Mouse (Mus musculus): ENCODE data around the gene Fbxo21.

Gene Fbxo21

DNA sequence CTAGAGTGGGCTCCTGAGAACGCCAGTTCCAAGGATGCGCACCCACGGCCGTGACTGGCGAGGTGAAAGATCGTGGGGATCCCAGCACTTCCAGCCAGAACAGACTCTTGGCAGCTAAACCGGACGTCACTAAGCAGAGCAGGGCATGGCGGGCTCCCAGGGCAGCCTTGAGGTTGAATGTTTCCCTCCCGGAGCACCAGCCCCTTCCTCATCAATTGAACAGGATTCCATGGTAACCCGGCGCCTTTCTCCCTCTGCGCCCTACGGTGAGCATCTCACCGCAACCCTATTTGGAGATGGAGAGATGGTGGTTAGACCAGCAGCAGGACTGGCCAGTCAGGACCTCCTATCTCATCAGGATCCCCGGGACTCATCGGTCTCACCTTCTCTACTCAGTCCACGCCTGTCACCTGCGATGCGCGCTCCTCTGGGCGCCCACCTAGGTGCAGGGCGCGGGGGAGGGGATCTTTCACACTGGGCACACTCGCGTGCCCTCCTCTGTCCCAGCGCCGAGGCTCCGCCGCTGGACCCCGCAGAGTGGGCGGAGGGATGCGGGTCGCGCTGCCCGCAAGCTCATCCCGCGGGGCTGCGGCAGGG lies 50.7 kb downstream of the Fbxo21 start:
- DNase-seq: no peak

DNA sequence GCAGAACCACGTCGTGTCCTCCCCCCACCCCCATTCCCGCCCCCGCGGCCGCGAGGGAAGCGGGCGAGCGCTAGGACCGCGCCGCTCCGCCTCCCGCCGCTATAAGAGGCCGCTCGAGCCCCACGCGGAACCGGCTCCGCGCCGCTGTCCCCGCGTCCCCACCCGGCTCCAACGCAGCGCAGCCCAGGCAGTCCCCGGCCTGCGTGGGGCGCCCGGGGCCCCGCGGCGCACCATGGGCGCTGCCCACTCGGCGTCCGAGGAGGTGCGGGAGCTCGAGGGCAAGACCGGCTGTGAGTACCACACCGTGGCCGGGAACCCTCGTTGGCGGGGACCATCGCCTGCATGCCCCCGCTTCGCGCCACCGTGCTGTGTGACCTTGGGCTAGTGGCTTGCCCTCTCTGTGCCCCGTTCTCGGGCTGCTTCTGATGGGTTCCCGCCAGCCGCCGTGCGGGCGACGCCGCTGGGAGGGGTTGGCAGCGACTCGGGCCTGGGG lies 51.2 kb downstream of the Fbxo21 start, which contains the start of gene Tesc:
TSS of gene Tesc (plus strand) at position 46 of the 493 bp plus-strand sequence.
- no peak for DNase-seq

DNA sequence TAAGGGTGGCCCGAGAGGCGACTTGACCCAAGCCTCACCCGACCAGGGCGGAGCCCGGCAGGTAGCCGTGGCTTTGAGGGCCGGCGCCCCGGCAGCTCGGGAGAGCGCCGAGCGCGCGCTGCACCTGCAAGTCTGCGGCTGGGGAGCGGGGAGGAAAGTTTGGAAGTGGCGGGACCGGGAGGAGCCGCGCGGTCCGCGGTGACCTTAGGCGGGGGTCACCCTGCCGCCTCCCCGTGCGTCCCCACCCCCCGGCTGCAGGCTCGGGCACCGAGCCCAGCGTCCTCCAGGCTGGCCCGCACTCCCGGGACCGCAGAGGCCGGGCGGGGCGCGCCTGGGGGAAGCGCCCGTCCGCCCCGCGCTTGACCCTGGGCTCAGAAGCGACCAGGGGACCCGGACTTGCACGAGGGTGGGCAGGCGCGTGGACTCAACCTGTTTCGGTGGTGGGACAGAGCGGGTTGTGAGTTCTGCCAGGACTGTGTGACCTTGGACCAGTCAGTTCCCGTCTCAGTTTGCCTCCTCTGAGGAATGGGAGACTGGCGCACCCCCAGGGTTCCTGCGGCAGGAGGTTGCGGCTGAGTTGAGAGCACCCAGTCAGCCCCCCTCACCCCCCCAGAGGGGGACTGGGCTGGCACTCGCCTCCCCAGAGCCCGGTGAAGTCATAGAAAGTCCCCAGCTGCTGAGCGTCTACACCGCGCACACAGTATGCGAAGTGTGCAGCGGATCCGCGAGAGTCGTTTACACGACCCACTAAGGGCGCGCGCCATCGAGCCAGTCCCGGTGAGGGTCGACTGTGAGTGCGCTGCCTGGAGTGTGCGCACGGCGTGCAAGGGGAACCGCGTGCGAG lies 51.9 kb downstream of the Fbxo21 start:
- DNase-seq: peak; percentile 46

DNA sequence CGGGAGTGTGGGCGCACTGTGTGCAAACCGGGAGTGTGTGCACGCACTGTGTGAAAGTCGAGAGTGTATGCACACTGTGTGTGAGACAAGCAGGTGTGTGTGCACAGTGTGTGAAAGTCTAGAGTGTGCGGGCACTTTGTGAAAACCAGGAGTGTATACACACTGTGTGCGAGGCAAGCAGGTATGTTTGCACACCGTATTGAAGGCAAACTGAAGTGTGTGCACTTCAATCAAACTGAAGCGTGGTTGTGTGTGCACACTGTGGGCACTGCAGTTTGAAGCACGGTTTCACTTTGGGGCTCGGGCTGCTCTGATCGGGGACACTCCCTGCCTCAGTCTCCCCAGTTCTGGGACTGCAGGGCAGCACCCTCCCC lies 52.5 kb downstream of the Fbxo21 start:
- no peak for DNase-seq

DNA sequence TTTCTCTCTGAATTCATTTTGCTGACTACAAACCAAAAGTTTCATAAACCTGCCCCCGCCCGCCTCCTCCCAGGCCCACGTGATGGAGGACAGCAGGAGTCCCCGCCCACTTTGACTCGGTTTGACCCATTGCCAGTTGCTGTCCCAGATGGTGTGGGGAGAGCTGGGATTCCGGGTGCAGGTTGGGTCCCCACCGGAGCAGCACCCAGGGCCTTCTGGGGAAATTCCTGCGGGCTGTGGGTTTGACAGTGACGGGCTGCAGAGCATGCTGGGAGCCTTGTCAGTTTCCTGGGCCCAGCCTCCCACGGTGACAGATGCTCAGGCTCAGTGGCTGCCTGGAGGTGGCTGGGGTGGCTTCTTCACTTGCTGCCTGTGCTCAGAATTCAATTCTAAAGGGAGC lies 52.9 kb downstream of the Fbxo21 start:
- DNase-seq: no peak

DNA sequence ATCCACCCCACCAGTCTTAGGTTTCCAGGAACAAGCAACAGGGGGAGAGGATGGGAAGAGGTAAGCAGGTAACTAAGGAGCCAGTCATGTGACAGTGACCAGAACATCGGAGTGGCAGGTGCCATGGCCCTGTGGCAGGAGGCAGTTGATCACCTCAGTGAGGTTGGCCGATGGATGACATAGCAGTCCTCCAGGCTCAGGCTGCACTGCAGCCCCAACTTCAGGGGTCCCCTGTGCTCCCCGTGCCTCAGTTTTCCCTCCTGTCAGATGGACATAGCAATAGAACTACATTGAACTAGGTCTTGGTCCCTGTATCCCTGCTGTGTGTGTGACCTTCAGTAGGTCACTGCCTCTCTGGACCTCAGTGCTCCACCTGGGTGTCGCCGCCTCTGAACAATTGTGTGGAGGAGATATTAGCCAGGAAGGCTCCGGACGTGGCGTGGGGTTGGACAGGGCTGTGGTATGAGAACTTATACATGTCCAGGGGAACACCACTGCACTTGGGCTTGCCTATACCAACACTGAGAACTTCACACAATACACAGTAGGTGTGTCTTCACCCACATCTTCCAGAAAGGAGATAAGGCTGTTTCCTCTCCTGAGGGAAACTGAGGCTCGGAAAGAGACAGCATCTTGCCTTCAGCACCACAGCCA lies 53.6 kb downstream of the Fbxo21 start:
- DNase-seq: no peak

DNA sequence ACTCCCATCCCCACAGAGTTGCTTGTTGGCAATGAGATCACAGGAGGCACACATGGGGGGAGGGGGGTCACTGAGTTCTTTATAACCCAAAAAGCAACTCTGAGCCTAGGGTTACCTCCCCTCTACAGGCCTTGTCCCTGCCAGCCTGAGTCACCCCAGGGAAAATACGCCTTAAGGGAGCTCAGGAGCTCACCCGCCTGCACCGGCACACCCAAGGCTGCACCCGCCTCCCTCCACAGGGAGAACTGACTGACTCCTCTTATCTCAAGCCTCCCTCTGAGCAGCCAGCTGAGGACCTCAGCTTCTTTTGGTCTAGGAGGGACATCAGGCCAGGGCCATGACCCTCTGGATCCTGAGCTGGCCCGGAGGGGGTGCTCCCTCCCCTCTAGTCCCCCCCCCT lies 54.5 kb downstream of the Fbxo21 start:
- no peak for DNase-seq

DNA sequence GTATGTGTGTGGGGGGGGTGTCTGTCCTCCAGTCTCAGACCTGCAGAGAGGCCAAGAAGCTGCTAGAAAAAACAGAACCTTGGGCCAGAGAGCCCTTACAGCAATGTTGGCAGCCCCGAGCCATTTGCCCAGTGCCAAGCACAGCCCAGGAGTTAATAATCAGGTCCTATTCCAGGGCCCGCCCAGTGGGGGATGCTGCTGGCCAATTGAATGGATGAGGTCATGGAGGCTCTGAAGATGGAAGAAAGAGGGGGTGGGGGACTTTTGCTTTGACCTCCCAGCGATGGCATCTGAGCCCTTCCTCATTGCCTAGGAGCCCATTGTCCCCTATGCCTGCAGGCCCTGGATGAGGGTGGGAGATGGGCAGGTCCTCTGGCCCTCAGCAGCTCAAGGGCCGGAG lies 55.0 kb downstream of the Fbxo21 start:
- DNase-seq: no peak

DNA sequence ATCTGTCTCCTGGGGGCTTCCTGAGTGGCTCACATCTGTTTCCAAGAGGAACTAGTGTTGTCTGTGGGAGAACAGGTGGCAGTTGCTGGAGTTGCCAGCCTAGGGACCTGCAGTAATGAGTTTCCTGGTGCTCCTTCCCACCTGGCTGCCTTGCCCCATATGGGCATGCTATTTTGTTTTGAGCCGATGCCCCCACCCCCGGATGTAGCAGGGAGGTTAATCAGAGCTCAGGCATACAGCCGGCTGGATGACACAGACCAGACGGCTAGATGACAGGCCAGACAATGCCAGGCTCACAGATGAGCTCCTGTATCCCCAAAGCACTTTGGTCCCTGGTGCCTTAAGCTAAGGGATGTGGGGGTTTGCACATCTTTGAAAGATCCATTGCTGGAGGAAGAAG lies 56.8 kb downstream of the Fbxo21 start:
- no peak for DNase-seq

DNA sequence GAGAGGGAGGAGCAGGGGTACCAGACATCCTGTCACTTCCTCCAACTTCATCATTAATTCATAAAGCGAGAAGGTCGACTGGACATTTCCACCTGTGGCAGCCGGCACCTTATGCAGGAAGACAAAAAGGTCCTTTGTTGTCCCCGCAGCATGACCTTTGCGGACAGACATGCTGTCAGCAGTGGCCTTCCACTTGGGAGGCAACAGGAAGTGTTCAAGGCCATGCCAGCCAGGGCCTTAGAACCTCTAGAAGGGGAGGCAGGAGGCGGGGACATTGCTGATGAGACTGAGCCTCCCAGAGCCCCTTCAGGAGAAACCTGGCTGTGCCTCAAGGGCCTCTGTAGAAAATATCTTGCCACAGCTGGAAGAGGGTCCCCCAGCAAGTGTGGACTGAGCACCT lies 57.2 kb downstream of the Fbxo21 start:
- no peak for DNase-seq

DNA sequence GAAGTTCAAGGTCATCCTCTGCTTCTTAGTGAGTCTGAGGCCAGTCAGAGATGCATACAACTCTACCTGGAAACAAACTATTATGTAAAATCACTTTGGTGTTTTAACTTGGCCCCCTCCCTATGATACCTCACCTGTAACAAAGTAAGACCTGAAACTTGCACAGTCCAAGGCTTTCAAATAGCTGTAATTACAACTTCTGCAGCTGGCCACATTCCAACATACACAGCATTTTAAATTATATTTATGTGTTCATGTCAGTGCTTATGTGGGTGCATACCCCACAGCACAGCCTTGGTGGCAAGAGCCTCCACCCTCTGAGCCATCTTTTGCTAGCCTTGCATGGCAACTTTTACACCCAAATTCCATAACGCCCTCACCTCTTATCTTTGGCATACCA lies 58.1 kb downstream of the Fbxo21 start:
- no peak for DNase-seq

DNA sequence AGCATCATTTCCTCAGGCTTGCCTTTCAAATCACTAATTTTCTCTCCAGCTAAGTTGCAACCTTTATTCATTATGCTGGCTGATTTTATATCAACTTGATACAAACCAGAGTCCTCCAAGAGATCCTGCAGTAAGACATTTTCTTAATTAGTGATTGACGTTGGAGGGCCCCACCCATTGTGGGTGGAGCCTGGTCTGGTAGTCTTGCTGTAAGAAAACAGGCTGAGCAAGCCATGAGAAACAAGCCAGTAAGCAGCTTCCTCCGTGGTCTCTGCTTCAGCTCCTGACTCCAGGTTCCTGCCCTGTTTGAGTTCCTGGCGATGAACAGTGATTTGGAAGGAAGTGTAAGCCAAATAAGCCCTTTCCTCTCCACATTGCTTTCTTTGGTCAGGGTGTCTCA lies 59.3 kb downstream of the Fbxo21 start:
- DNase-seq: no peak

DNA sequence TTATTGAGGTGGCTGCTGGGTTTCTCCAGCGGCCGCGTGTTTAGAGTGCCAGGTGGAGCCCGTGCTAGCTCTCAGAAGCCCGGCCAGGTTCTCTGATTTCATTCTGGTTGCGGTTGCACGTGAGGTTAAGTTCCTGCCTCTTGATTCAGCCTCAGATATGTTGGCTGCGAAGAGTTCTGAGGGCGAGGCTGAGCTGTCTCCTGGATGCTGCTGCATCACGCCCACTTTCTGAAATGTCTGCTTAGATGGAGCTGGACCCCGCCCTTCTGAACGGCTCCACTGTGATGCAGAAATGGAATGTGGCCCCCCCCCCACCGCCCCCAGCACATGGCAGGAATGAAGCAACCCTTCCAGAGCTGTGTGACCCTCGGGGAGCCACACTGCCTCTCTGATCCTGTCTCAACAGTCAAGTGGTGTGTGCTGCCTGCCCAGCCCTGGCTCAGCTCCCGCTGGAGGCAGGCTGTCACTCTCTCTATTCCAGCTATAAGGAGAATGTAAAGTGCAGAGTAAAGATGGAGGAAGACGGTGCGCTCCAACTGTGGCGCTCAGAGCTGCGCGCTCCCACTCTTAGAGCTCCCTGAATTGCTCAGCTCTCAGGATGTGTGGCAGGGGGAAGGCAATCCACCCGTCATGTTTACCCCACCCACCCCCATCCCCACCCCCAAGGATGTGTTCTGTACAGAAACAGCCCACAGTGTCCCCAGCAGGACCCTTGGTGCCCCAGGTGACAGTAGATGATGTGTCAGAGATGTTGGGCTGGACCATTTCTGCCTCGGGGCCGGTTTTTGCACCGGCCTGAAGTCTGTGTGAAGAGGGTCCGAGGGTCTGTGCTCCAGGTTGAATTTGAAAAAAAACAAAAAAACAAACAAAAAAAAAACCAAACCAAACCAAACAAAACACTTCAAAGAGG lies 60.6 kb downstream of the Fbxo21 start:
- no peak for DNase-seq

DNA sequence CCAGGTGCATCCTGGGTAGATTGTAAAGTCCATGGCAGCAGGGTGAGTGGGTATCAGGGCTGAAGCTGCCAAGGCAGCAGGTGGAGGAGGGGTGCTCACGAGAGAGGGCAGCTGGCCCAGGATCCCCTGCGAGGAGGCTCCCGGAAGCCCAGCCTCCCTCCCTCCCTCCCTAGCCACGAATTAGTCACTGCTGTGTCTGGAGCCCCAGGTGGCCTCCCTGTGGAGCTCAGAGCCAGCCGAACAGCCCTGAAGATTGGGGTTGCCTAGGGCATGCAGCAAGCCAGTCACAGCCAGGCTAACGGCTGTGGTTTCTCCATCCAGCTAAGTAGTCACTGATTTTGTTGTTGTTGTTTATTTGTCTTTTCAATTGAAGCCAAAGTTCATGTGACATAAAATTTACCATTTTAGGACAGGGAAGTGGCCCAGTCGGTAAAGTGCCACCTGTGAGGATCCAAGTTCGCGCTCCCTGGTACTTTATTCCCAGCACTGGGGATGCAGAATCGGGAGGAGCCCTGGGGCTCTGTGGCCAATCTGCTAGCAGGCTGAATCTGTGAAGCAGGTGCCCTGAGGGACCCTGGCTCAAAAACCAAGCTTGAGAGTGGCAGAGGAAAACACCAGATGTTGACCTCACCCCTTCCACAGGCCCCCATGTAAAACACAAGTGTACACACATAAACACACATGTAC lies 61.4 kb downstream of the Fbxo21 start:
- peak; percentile 25 for DNase-seq

DNA sequence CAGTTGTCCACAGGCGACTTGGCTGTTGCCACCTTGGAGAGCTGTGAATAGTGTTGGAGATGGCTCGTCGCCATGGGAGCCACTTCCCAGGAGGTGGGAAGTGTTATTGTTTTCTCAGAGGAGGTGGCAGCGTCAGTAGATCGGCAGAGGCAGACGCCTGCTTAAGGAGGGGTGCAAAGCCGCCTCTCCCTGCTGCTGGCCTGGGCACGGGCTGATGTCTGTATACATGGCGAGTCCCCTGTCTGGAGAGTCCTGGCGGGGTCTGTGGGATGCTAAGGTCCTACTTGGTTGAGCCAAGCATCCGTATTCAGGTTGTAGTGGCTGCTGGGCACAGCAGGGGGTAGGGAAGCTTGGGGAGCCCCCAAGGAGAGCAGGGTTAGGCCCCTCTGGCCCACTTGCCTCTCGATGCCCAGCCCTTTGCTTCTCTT lies 62.7 kb downstream of the Fbxo21 start:
- no peak for DNase-seq

DNA sequence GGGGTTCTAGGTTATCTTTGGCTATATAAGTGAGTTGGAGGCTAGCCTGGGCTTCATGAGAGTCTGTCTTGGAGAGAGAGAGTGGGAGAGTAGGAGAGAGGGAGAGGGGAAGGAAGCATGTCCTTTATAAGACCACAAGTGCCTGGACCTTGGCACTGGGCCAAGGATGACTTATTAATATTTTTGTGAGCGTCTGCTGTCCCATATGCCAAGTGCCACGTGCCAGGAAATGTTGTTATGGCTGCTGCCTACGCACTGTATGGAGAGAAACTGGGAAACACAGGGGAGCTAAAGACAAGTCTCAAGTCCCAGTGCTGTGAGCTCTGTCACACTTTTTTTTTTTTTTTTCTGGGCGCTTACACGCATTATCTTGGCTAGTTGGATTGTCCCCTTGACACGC lies 66.1 kb downstream of the Fbxo21 start:
- DNase-seq: no peak

DNA sequence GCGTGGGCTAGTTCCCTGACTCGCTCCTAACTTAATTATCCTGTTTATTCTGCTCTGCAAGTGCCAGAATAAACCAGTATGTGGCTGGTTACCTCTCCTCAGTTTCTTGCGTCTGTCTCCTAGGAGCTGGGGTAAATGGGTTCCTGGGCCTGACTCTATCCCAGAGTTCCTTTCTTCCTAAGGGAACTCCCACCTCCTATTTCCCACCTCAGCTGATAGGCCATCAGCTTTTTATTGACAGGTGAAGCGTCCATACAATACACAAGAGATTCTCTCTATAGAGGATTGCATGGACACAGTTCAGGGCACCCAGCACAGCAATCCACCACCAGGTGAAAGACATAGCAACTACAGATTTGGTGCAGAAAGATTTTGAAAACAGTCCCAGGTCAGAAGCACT lies 67.2 kb downstream of the Fbxo21 start:
- no peak for DNase-seq

DNA sequence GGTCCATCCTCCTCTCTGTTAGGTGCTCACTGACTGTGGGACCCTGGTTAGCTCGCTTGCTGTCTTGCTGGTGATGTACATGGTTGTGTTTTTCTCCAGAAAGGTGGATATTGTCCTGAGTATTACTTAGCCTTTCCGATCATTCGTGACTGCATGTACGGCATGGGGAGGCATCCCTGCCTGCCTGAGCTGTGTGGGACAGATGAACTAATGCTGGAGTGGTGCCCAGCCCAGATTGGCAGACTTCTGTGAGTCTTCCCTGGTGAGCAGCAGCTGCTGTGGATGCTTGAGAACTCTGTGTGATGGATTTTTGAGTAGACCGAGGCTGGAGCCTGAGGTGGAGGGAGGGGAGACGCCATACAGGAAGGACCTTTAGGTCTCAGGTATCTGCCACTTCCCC lies 68.4 kb downstream of the Fbxo21 start:
- no peak for DNase-seq

DNA sequence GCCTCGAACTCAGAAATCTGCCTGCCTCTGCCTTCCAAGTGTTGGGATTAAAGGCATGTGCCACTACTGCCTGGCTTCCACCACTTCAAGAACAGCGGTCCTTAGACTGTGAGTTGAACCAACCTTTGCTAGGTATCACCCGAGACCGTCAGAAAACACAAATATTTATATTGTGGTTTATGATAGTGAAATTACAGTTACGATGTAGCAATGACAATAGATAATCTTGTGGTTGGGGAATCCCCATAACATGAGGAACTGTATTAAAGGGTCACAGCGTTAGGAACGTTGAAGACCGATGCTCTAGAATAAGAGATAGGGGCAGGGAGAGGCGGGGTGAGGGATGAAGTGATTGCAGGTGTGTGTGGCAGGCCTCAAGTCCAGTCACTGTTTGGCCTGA lies 68.9 kb downstream of the Fbxo21 start:
- DNase-seq: no peak

DNA sequence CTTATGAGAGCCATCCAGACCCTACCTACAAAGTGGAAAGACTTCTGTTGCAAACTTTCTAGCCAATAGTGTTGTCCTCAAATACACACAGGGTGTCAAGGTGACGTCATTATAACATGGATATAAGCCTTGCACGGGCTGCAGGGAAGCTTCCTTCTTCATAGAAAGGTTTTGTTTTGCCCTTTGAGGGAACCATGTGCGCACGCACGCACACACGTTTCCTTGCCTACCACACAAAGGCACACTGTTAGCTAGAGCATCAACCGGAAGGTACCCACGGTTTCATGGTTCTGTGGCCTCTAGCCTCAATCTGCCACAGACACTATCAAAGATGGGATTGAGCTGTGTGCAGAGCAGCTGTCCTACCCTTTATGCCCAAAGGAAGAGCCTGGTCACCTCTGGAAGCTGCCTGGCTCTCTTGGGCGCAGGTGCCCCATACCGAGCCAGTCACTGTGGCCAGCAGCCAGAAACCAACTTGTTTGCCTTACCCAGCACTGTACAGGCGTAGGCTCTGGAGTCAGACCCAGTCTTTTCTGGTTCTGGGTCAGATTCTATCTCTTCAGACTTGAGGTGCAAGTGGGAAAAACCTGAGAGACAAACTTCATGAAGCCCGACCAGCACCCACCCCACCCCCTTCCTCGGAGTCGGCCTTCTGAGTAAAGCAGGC lies 70.7 kb downstream of the Fbxo21 start:
- peak; percentile 38 for DNase-seq

DNA sequence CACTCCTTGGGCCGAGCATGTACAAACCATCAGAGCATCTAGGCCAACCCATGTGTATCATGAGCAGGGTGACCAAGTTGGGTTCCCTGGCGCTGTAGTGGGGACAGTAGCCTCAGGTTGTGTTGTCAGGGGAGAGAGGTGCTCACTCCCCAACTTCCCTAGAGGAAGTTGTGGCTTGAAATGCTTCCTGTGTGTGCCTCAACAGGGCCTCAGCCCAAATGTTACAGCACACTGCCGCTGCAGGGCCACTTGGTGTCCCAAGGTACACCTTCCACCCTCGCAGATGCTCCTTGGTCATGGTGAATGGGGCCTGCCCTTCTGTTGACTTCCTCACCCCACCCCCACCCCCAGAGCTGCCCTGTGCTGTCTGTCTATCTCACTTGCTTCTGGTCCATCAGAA lies 71.9 kb downstream of the Fbxo21 start:
- no peak for DNase-seq

DNA sequence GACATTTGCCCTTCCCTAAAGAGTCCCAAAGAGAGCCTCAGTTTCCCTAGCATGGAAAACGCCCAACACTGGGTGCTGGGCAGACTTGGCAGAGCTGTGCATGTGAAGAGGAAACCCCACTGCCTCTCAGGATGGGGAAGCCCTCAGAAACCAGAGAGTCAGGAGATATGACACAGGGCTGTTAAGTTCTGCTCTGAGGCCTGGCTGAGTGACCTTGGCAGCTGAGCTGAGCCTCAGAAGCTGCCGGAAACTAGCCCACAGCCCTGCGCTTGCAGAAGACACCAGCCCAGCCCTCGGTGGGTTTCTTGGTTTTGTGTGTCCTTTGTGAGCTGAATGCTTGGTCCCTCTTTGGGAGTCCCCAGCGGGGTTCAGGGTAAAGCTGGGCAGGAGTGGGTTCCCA lies 72.4 kb downstream of the Fbxo21 start:
- no peak for DNase-seq
